13 mouse cellular contexts compared by ENCODE assay signal in genomic region chr13:109775197-109775596, GRCm38 (mm10).
DNase-seq lines count a peak whose midpoint lies in the region; ATAC-seq and TF ChIP-seq lines count a peak whose summit lies in the region.
"Had no signal": no experiment of that assay in that cellular context is flagged by ENCODE, and none has a peak within 500 bp of the region (broad histone marks: within the 10 kb centered on the region; RNA-seq: fewer than 3 reads in every experiment).

No protein-coding gene starts in this region.

- 23% methylated on average over 5 of the region's 5 CpGs for WGBS in heart, embryonic 13.5 days
- 19% methylated on average over 5 of the region's 5 CpGs for WGBS in hindbrain, embryonic 16.5 days

- in situ Hi-C loops in ES-E14 (cut with MboI; ENCODE audit: low sequenced_read_pairs in 2 of 2, unreplicated experiment in 2 of 2), result no loop called here

- H3K4me3 ChIP-seq in heart, embryonic 13.5 days, result no peak overlapping the region
- no peak overlapping the region for H3K4me3 ChIP-seq in ES-E14 (ENCODE audit: insufficient read depth in 1 of 2, low read depth in 1 of 2, low read length in 2 of 2, poor library complexity in 1 of 2, severe bottlenecking in 1 of 2)
- H3K4me3 ChIP-seq in hindbrain, embryonic 16.5 days (ENCODE audit: low read length), result no peak overlapping the region

- peaks cover 28% of the 10 kb centered on the region for H3K36me3 ChIP-seq in heart, embryonic 13.5 days
- no peaks in the 10 kb centered on the region for H3K36me3 ChIP-seq in ES-E14 (ENCODE audit: control insufficient read depth, insufficient read depth, low read length, poor library complexity, severe bottlenecking)
- no peaks in the 10 kb centered on the region for H3K36me3 ChIP-seq in hindbrain, embryonic 16.5 days (ENCODE audit: control insufficient read depth, insufficient read depth, low read length)
- H3K36me3 ChIP-seq: embryonic facial prominence, embryonic 12.5 days; limb, embryonic 15.5 days had no signal

- no peak overlapping the region for H3K4me2 ChIP-seq in heart, embryonic 13.5 days
- H3K4me2 ChIP-seq in hindbrain, embryonic 16.5 days (ENCODE audit: low read length), result no peak overlapping the region

- H3K4me1 ChIP-seq in heart, embryonic 13.5 days, result peaks cover 22% of the 10 kb centered on the region
- H3K4me1 ChIP-seq in ES-E14 (ENCODE audit: control insufficient read depth in 2 of 2, insufficient read depth in 2 of 2, low read length in 2 of 2, poor library complexity in 1 of 2), result peaks cover 16 to 25% of the 10 kb centered on the region in 2 experiments
- H3K4me1 ChIP-seq in hindbrain, embryonic 16.5 days (ENCODE audit: control insufficient read depth, insufficient read depth, low read depth, low read length), result peaks cover 5% of the 10 kb centered on the region; the same call in 1 of the 2 replicates
- H3K4me1 ChIP-seq: limb, embryonic 15.5 days had no signal

- H3K9ac ChIP-seq in heart, embryonic 13.5 days, result peak overlapping the region; percentile 69; the same call in 1 of the 2 replicates
- H3K9ac ChIP-seq in ES-E14 (ENCODE audit: insufficient read depth, low read depth, low read length, poor library complexity, severe bottlenecking), result no peak overlapping the region
- no peak overlapping the region for H3K9ac ChIP-seq in hindbrain, embryonic 16.5 days (ENCODE audit: low read depth, low read length)
- H3K9ac ChIP-seq: embryonic facial prominence, embryonic 12.5 days; limb, embryonic 15.5 days had no signal

- no peaks in the 10 kb centered on the region for H3K27me3 ChIP-seq in heart, embryonic 13.5 days (replicated peaks)
- no peaks in the 10 kb centered on the region for H3K27me3 ChIP-seq in hindbrain, embryonic 16.5 days (replicated peaks; ENCODE audit: control insufficient read depth, insufficient read depth, low read length)
- H3K27me3 ChIP-seq: embryonic facial prominence, embryonic 12.5 days; limb, embryonic 15.5 days; Patski had no signal

- no peak overlapping the region for H3K27ac ChIP-seq in heart, embryonic 13.5 days (replicated peaks)
- peak overlapping the region; percentile 64 for H3K27ac ChIP-seq in ES-E14 (ENCODE audit: insufficient read depth, low read depth, low read length, poor library complexity, severe bottlenecking)
- no peak overlapping the region for H3K27ac ChIP-seq in hindbrain, embryonic 16.5 days (ENCODE audit: low read depth, low read length)
- H3K27ac ChIP-seq: embryonic facial prominence, embryonic 12.5 days; limb, embryonic 15.5 days had no signal

- no peak for ATAC-seq in heart, embryonic 13.5 days (ENCODE audit: extremely low read depth, insufficient number of reproducible peaks, low FRiP score, low TSS enrichment)
- peak; percentile 40; the same call in 1 of the 2 replicates for ATAC-seq in hindbrain, embryonic 16.5 days

- DNase-seq in heart, adult 8-10 months (ENCODE audit: low spot score), result no peak
- DNase-seq in 416B (ENCODE audit: low read depth) (peak; percentile 49), ES-E14 (ENCODE audit: low read depth, low spot score) (no peak)
- DNase-seq in cerebellum, postnatal 36 days, result no peak
- DNase-seq in cerebellum, adult 11 months, result no peak
- DNase-seq in spleen, adult 12 weeks (ENCODE audit: low spot score), result no peak
- DNase-seq: gastrocnemius, postnatal 10 days; kidney, adult 2 months had no signal

- H3K9me3 ChIP-seq in heart, embryonic 13.5 days, result no peaks in the 10 kb centered on the region
- no peaks in the 10 kb centered on the region for H3K9me3 ChIP-seq in ES-E14 (ENCODE audit: control insufficient read depth, insufficient read depth, low read depth, low read length)
- H3K9me3 ChIP-seq in hindbrain, embryonic 16.5 days (ENCODE audit: control insufficient read depth, low read length), result no peaks in the 10 kb centered on the region
- H3K9me3 ChIP-seq: embryonic facial prominence, embryonic 12.5 days; limb, embryonic 15.5 days had no signal

TF ChIP-seq in ES-E14, 5 proteins besides CTCF, POLR2A, EP300 and RAD21:
- TF ChIP-seq ZNF384 (IDR thresholded peaks at IDR 0.05; ENCODE audit: low read depth, low read length) (no peak), MAFK (IDR thresholded peaks at IDR 0.05; ENCODE audit: insufficient read depth, low read depth, low read length) (no peak), ZC3H11A (IDR thresholded peaks at IDR 0.05; ENCODE audit: borderline replicate concordance, low read depth, low read length) (no peak), CHD2 (IDR thresholded peaks at IDR 0.05; ENCODE audit: low read depth, low read length) (no peak), HCFC1 (IDR thresholded peaks at IDR 0.05; ENCODE audit: borderline replicate concordance, insufficient read depth, low read length) (no peak)
